Mouse (Mus musculus) heart, embryonic 16.5 days (tissue): ENCODE results near the gene Nek6. TPM values are rescaled to one million over a fixed set of nuclear protein-coding genes. Genes with fewer than 3 reads are reported as not detected.

Experiments
- ATAC-seq: fragments of 200-750 bp; cut with Nextera tagmentation; replicated peaks from 2 replicates; pipeline ENCODE4 v1.8.0; 2017; ENCODE audit warnings: moderate number of reproducible peaks; ENCODE audit not compliant: insufficient read depth, low FRiP score; ENCODE audit errors: extremely low read depth
- H3K27ac ChIP-seq: fragments of 300-500 bp; sonication (generic); 2 replicates; pipeline ENCODE4 v1.5.1; 2014; ENCODE audit warnings: mild to moderate bottlenecking, low read length, control low read depth, moderate library complexity
- H3K27me3 ChIP-seq: fragments of 300-500 bp; sonication (generic); 2 replicates; pipeline ENCODE4 v1.6.1; 2014; ENCODE audit warnings: low read length, mixed read lengths; ENCODE audit not compliant: control insufficient read depth, insufficient read depth
- H3K36me3 ChIP-seq: fragments of 300-500 bp; sonication (generic); 2 replicates; pipeline ENCODE4 v1.6.1; 2014; ENCODE audit not compliant: control insufficient read depth, insufficient read depth
- H3K4me1 ChIP-seq: fragments of 300-500 bp; sonication (generic); 2 replicates; pipeline ENCODE4 v1.6.1; 2014; ENCODE audit warnings: low read length, mixed read lengths; ENCODE audit not compliant: control insufficient read depth, insufficient read depth
- H3K4me2 ChIP-seq: fragments of 300-500 bp; sonication (generic); 2 replicates; pipeline ENCODE4 v1.6.1; 2014; ENCODE audit warnings: low read depth, mild to moderate bottlenecking, control low read depth, low read length
- H3K4me3 ChIP-seq: fragments of 300-500 bp; sonication (generic); 2 replicates; pipeline ENCODE4 v1.5.1; 2014; ENCODE audit warnings: mild to moderate bottlenecking, control low read depth, low read length
- H3K9ac ChIP-seq: fragments of 300-500 bp; sonication (generic); 2 replicates; pipeline ENCODE4 v1.6.1; 2014; ENCODE audit warnings: low read length, control low read depth
- H3K9me3 ChIP-seq: fragments of 300-500 bp; sonication (generic); replicated peaks from 2 replicates; pipeline ENCODE4 v1.6.1; 2016; ENCODE audit warnings: low read length; ENCODE audit not compliant: control insufficient read depth
- whole genome bisulfite sequencing: fragments of 180-500 bp; shearing (Covaris S2); extraction: QIAGEN DNeasy Blood & Tissue Kit; methylation state at CpG from one replicate; pipeline ENCODE4 v1.1.7; 2014; 5-methylcytosine and 5-hydroxymethylcytosine counted together
- polyA plus RNA-seq: library from polyadenylated mRNA; unstranded; fragments of >200 nt; fragmentation: Nextera tagmentation; extraction: Ambion mirVana; gene quantifications from 2 replicates; pipeline ENCODE4 v1.2.1, GENCODE M21; 2015

The Nek6 gene
- polyA plus RNA-seq, 1 experiment from 2014 or later: 66.2 TPM

GRCm38 (mm10) chr2:38539677-38540076, 28.2 kb downstream of the Nek6 start:
- peaks cover 61% of the 10 kb centered on the region for H3K4me1 ChIP-seq
- WGBS: 87% methylated on average over 9 of the region's 9 CpGs
- no peak for ATAC-seq
- no peak overlapping the region for H3K4me3 ChIP-seq
- H3K9me3 ChIP-seq: no peaks in the 10 kb centered on the region
- H3K27ac ChIP-seq: no peak overlapping the region
- no peaks in the 10 kb centered on the region for H3K27me3 ChIP-seq
- no peaks in the 10 kb centered on the region for H3K36me3 ChIP-seq
- no peak overlapping the region for H3K4me2 ChIP-seq
- H3K9ac ChIP-seq: no peak overlapping the region

- no peaks in the 10 kb centered on the region for H3K9me3 ChIP-seq
- no peak for ATAC-seq
- H3K4me2 ChIP-seq: peak overlapping the region; percentile 10; the same call in 1 of the 2 replicates
- no peak overlapping the region for H3K9ac ChIP-seq
- no peak overlapping the region for H3K4me3 ChIP-seq
- 65% methylated on average over 6 of the region's 6 CpGs for WGBS
- H3K27ac ChIP-seq: peak overlapping the region; percentile 39; the same call in 1 of the 2 replicates
- H3K36me3 ChIP-seq: no peaks in the 10 kb centered on the region
- peaks cover 60% of the 10 kb centered on the region for H3K4me1 ChIP-seq
- H3K27me3 ChIP-seq: no peaks in the 10 kb centered on the region
These were observed 29.2 kb downstream of the Nek6 start for GRCm38 (mm10) chr2:38540666-38541065.

- Histone ChIP-seq H3K9ac (0 out of 2 replicates have a peak overlapping the region, but pooled peaks have one; percentile 42), H3K4me1 (peaks cover 60% of the 10 kb centered on the region), H3K27me3 (no peaks in the 10 kb centered on the region), H3K27ac (peak overlapping the region; percentile 69), H3K4me2 (peak overlapping the region; percentile 10; the same call in 1 of the 2 replicates), H3K4me3 (no peak overlapping the region), H3K36me3 (no peaks in the 10 kb centered on the region), H3K9me3 (no peaks in the 10 kb centered on the region)
- WGBS: 48% methylated on average over 3 of the region's 3 CpGs
- ATAC-seq: peak; percentile 65
These were observed 29.7 kb downstream of the Nek6 start for GRCm38 (mm10) chr2:38541101-38541500.

- H3K4me1 ChIP-seq: peaks cover 60% of the 10 kb centered on the region
- no peaks in the 10 kb centered on the region for H3K36me3 ChIP-seq
- no peak for ATAC-seq
- no peaks in the 10 kb centered on the region for H3K9me3 ChIP-seq
- H3K27me3 ChIP-seq: no peaks in the 10 kb centered on the region
- H3K27ac ChIP-seq: peak overlapping the region; percentile 69
- H3K4me3 ChIP-seq: no peak overlapping the region
- WGBS: 54% methylated on average over 1 of the region's 1 CpGs
- peak overlapping the region; percentile 42; the same call in 1 of the 2 replicates for H3K9ac ChIP-seq
- H3K4me2 ChIP-seq: no peak overlapping the region
These were observed 30.1 kb downstream of the Nek6 start for GRCm38 (mm10) chr2:38541570-38541969.

GRCm38 (mm10) chr2:38542366-38542765, 30.9 kb downstream of the Nek6 start:
- no peak overlapping the region for H3K4me3 ChIP-seq
- no peak overlapping the region for H3K27ac ChIP-seq
- no peaks in the 10 kb centered on the region for H3K36me3 ChIP-seq
- no peak for ATAC-seq
- no peaks in the 10 kb centered on the region for H3K27me3 ChIP-seq
- no peak overlapping the region for H3K4me2 ChIP-seq
- peaks cover 62% of the 10 kb centered on the region for H3K4me1 ChIP-seq
- H3K9ac ChIP-seq: no peak overlapping the region
- 25% methylated on average over 1 of the region's 1 CpGs for WGBS
- no peaks in the 10 kb centered on the region for H3K9me3 ChIP-seq

GRCm38 (mm10) chr2:38543158-38543557, 31.7 kb downstream of the Nek6 start:
- Histone ChIP-seq H3K4me1 (peaks cover 61% of the 10 kb centered on the region), H3K36me3 (no peaks in the 10 kb centered on the region), H3K9me3 (no peaks in the 10 kb centered on the region), H3K4me2 (no peak overlapping the region), H3K4me3 (no peak overlapping the region), H3K9ac (no peak overlapping the region), H3K27ac (no peak overlapping the region), H3K27me3 (no peaks in the 10 kb centered on the region)
- WGBS: 89% methylated on average over 2 of the region's 2 CpGs
- ATAC-seq: no peak

- Histone ChIP-seq H3K27me3 (no peaks in the 10 kb centered on the region), H3K9me3 (no peaks in the 10 kb centered on the region), H3K9ac (no peak overlapping the region), H3K27ac (no peak overlapping the region), H3K36me3 (no peaks in the 10 kb centered on the region), H3K4me2 (no peak overlapping the region), H3K4me3 (no peak overlapping the region), H3K4me1 (peaks cover 64% of the 10 kb centered on the region)
- no peak for ATAC-seq
These were observed 32.9 kb downstream of the Nek6 start for GRCm38 (mm10) chr2:38544341-38544740.

- Histone ChIP-seq H3K27ac (no peak overlapping the region), H3K9me3 (no peaks in the 10 kb centered on the region), H3K9ac (no peak overlapping the region), H3K4me2 (no peak overlapping the region), H3K4me3 (no peak overlapping the region), H3K36me3 (no peaks in the 10 kb centered on the region), H3K27me3 (no peaks in the 10 kb centered on the region), H3K4me1 (peaks cover 60% of the 10 kb centered on the region)
- no peak for ATAC-seq
- WGBS: 81% methylated on average over 6 of the region's 6 CpGs
These were observed 33.5 kb downstream of the Nek6 start for GRCm38 (mm10) chr2:38544982-38545381.

- peaks cover 53% of the 10 kb centered on the region for H3K4me1 ChIP-seq
- ATAC-seq: no peak
- H3K4me3 ChIP-seq: no peak overlapping the region
- H3K4me2 ChIP-seq: no peak overlapping the region
- H3K36me3 ChIP-seq: no peaks in the 10 kb centered on the region
- H3K27me3 ChIP-seq: no peaks in the 10 kb centered on the region
- peak overlapping the region; percentile 49 for H3K27ac ChIP-seq
- no peaks in the 10 kb centered on the region for H3K9me3 ChIP-seq
- no peak overlapping the region; the same call in 1 of the 2 replicates for H3K9ac ChIP-seq
These were observed 34.3 kb downstream of the Nek6 start for GRCm38 (mm10) chr2:38545706-38546105.
